Mouse (Mus musculus) G1E (cell line): ENCODE data around the gene Ntrk3.

Source experiments
- CTCF ChIP-seq: IDR thresholded peaks from 2 replicates; pipeline ENCODE4 v1.5.1; 2012; ENCODE audit warnings: low read depth, low read length, inconsistent platforms, mixed read lengths
- GATA1 ChIP-seq: IDR thresholded peaks from 2 replicates; pipeline ENCODE4 v1.6.1; 2012; ENCODE audit warnings: borderline replicate concordance, low read length, inconsistent platforms, mixed read lengths
- GATA2 ChIP-seq: IDR thresholded peaks from 2 replicates; pipeline ENCODE4 v1.6.1; 2012; ENCODE audit warnings: low read depth, low read length, inconsistent platforms, borderline replicate concordance
- POLR2AphosphoS5 ChIP-seq: IDR thresholded peaks from 2 replicates; pipeline ENCODE4 v1.6.1; 2012; ENCODE audit warnings: low read depth, low read length, inconsistent platforms; ENCODE audit not compliant: insufficient replicate concordance
- TAL1 ChIP-seq: conservative IDR thresholded peaks from 2 replicates; pipeline ENCODE4 v1.6.1; 2012; ENCODE audit warnings: low read depth, low read length, inconsistent platforms, mixed read lengths

GRCm38 (mm10) chr7:78483061-78483460 is 254.8 kb downstream of the Ntrk3 start:
- TF ChIP-seq CTCF (no peak), GATA1 (no peak), TAL1 (no peak), GATA2 (no peak), POLR2AphosphoS5 (no peak)
